Mouse (Mus musculus): ENCODE results near the gene Vmn2r109. TPM values are rescaled to one million over a fixed set of nuclear protein-coding genes. Genes with fewer than 3 reads are reported as not detected.

Gene Vmn2r109
- not detected for polyA plus RNA-seq (2014; fragmentation: Illumina TruSeq; extraction: RNeasy Lipid Tissue Mini Kit (QIAGEN cat#74804); ENCODE audit: low read depth, low replicate concordance)

GRCm38 (mm10) chr17:20564656-20565055, at the start of gene Vmn2r109:
Gene Vmn2r109 (minus strand): TSS chr17:20564756.

GRCm38 (mm10) chr17:20596323-20596722, 31.8 kb upstream of the Vmn2r109 start, which contains the start of gene Vmn2r110:
Gene Vmn2r110 (minus strand): TSS chr17:20596423.

GRCm38 (mm10) chr17:20497858-20498257, 66.7 kb downstream of the Vmn2r109 start, which contains the start of gene Vmn1r225:
Gene Vmn1r225 (plus strand): TSS chr17:20498158.

Other genes starting within 250 kb of the Vmn2r109 start
- not detected for gene Vmn2r107, start 219.5 kb downstream of the Vmn2r109 start, polyA plus RNA-seq (2014; fragmentation: Illumina TruSeq; extraction: RNeasy Lipid Tissue Mini Kit (QIAGEN cat#74804); ENCODE audit: low read depth, low replicate concordance)
- not detected for gene Vmn1r224, start 150.6 kb downstream of the Vmn2r109 start, polyA plus RNA-seq (2014; fragmentation: Illumina TruSeq; extraction: RNeasy Lipid Tissue Mini Kit (QIAGEN cat#74804); ENCODE audit: low read depth, low replicate concordance)
- not detected for gene Vmn2r108, start 83.4 kb downstream of the Vmn2r109 start, polyA plus RNA-seq (2014; fragmentation: Illumina TruSeq; extraction: RNeasy Lipid Tissue Mini Kit (QIAGEN cat#74804); ENCODE audit: low read depth, low replicate concordance)
- not detected for gene Vmn1r225, start 66.6 kb downstream of the Vmn2r109 start, polyA plus RNA-seq (2014; fragmentation: Illumina TruSeq; extraction: RNeasy Lipid Tissue Mini Kit (QIAGEN cat#74804); ENCODE audit: low read depth, low replicate concordance)
- gene Vmn2r110, start 31.7 kb upstream of the Vmn2r109 start, polyA plus RNA-seq (2014; fragmentation: Illumina TruSeq; extraction: RNeasy Lipid Tissue Mini Kit (QIAGEN cat#74804); ENCODE audit: low read depth, low replicate concordance): not detected
- gene Fpr-rs3, start 60.1 kb upstream of the Vmn2r109 start, polyA plus RNA-seq (2014; fragmentation: Illumina TruSeq; extraction: RNeasy Lipid Tissue Mini Kit (QIAGEN cat#74804); ENCODE audit: low read depth, low replicate concordance): not detected
- not detected for gene Vmn1r226, start 118.1 kb upstream of the Vmn2r109 start, polyA plus RNA-seq (2014; fragmentation: Illumina TruSeq; extraction: RNeasy Lipid Tissue Mini Kit (QIAGEN cat#74804); ENCODE audit: low read depth, low replicate concordance)
- gene Vmn1r227, start 165.1 kb upstream of the Vmn2r109 start, polyA plus RNA-seq (2014; fragmentation: Illumina TruSeq; extraction: RNeasy Lipid Tissue Mini Kit (QIAGEN cat#74804); ENCODE audit: low read depth, low replicate concordance): not detected
- gene Vmn1r228, start 221.4 kb upstream of the Vmn2r109 start, polyA plus RNA-seq (2014; fragmentation: Illumina TruSeq; extraction: RNeasy Lipid Tissue Mini Kit (QIAGEN cat#74804); ENCODE audit: low read depth, low replicate concordance): not detected
- not detected for gene Vmn1r229, start 246.8 kb upstream of the Vmn2r109 start, polyA plus RNA-seq (2014; fragmentation: Illumina TruSeq; extraction: RNeasy Lipid Tissue Mini Kit (QIAGEN cat#74804); ENCODE audit: low read depth, low replicate concordance)

Measured in sigmoid colon, adult 10 weeks (tissue).